Mouse (Mus musculus): ENCODE results near the gene Rnf114. TPM values are rescaled to one million over a fixed set of nuclear protein-coding genes. Genes with fewer than 3 reads are reported as not detected.

Rnf114 gene
- polyA plus RNA-seq, 1 experiment from 2014 or later, result 55.9 TPM

DNA sequence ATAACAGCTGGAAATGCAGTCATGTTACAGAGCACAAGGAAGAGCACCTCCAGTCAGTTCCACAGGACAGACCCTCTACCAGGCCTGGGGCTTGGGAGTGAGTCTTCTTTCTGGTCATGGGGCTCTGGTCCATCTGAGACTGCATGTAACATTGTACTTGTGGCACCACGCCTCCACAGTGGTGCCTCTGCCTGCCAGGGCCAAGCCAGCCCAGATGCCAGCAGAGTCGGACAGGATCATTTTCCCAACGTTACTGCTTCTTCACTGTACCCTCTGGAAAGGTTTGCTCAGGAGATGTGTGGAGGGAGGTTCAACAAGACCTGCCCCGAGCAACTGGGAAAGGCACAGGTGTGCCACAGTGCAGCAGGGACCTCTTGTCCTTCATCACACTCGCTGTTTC is 23.2 kb downstream of the Rnf114 start:
- H3K9me3 ChIP-seq (ENCODE audit: control insufficient read depth, low read length), result no peaks in the 10 kb centered on the region
- H3K9ac ChIP-seq (ENCODE audit: low read depth, low read length), result no peak overlapping the region
- H3K4me3 ChIP-seq (ENCODE audit: low read depth, low read length), result no peak overlapping the region

DNA sequence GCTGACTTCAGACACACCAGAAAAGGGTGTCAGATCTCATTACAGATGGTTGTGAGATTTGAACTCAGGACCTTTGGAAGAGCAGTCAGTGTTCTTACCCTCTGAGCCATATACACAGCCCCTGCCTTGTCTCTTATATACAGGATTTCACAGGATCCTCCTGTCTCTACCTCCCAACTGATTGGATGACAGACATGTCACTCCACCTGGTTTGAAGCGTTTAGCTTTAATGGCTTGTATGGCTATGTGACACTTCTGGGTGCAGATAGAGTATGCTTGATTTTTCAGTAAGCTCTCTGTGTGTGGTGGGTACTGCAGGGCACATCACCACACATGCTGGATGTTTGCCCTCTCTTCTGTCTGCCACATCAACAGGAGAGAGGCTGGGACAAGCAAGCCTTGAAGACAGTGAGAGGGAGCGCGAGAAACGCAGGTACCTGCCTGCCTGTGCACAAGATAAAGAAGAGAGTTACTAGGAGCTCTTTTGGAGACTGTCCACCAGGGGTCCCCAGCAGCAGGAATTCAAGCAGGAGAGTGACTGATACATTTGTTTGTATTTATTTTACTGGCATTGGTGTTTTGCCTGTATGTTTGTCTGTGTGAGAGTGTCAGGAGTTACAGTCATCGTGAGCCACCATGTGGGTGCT is 27.3 kb downstream of the Rnf114 start:
- no peak overlapping the region for H3K9ac ChIP-seq (ENCODE audit: low read depth, low read length)

More for the DNA sequence above, 23.2 kb downstream of the Rnf114 start:
- WGBS, result 86% methylated on average over 5 of the region's 5 CpGs
- Histone ChIP-seq H3K27ac (ENCODE audit: low read depth, low read length) (no peak overlapping the region), H3K36me3 (ENCODE audit: control insufficient read depth, insufficient read depth, low read length) (peaks cover 42% of the 10 kb centered on the region), H3K4me2 (no peak overlapping the region), H3K4me1 (replicated peaks; ENCODE audit: control insufficient read depth, insufficient read depth, low read length) (no peaks in the 10 kb centered on the region; the same call in 1 of the 2 replicates), H3K27me3 (replicated peaks; ENCODE audit: control insufficient read depth, insufficient read depth, low read length) (no peaks in the 10 kb centered on the region)
- no peak for DNase-seq (ENCODE audit: low spot score)
- ATAC-seq (replicated peaks; ENCODE audit: low FRiP score), result no peak

DNA sequence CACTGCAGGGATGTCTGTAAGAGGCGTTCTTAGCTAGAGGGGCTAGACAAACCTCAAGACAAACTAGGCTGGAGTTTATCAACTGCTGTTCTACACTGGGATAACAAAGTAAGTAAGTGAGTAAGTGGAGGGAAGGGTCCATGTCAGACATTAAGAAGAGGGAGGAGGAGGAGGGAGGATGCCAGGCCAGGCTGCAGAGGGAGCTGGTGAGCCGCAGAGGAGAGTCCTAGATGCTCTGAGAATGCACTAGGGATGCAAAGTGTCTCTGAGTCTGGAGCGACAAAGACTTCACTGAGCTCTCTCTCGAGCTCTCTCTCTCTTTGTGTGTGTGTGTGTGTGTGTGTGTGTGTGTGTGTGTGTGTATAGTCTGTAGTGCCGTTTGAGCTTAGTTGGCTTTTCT is 35.8 kb downstream of the Rnf114 start:
- H3K9me3 ChIP-seq (ENCODE audit: control insufficient read depth, low read length), result no peaks in the 10 kb centered on the region
- H3K4me1 ChIP-seq (replicated peaks; ENCODE audit: control insufficient read depth, insufficient read depth, low read length), result no peaks in the 10 kb centered on the region
- ATAC-seq (replicated peaks; ENCODE audit: low FRiP score) (no peak; the same call in 1 of the 2 replicates), DNase-seq (ENCODE audit: low spot score) (no peak)
- H3K4me2 ChIP-seq, result no peak overlapping the region
- no peak overlapping the region for H3K27ac ChIP-seq (ENCODE audit: low read depth, low read length)
- no peaks in the 10 kb centered on the region for H3K36me3 ChIP-seq (ENCODE audit: control insufficient read depth, insufficient read depth, low read length)
- 18% methylated on average over 5 of the region's 5 CpGs for WGBS
- no peak overlapping the region for H3K9ac ChIP-seq (ENCODE audit: low read depth, low read length)
- no peaks in the 10 kb centered on the region; the same call in 1 of the 2 replicates for H3K27me3 ChIP-seq (replicated peaks; ENCODE audit: control insufficient read depth, insufficient read depth, low read length)
- no peak overlapping the region for H3K4me3 ChIP-seq (ENCODE audit: low read depth, low read length)

More for the DNA sequence above, 27.3 kb downstream of the Rnf114 start:
- Histone ChIP-seq H3K9me3 (ENCODE audit: control insufficient read depth, low read length) (no peaks in the 10 kb centered on the region), H3K4me3 (ENCODE audit: low read depth, low read length) (no peak overlapping the region), H3K4me1 (replicated peaks; ENCODE audit: control insufficient read depth, insufficient read depth, low read length) (no peaks in the 10 kb centered on the region), H3K4me2 (no peak overlapping the region), H3K27me3 (replicated peaks; ENCODE audit: control insufficient read depth, insufficient read depth, low read length) (no peaks in the 10 kb centered on the region), H3K36me3 (ENCODE audit: control insufficient read depth, insufficient read depth, low read length) (peaks cover 19% of the 10 kb centered on the region), H3K27ac (ENCODE audit: low read depth, low read length) (no peak overlapping the region)
- no peak for ATAC-seq (replicated peaks; ENCODE audit: low FRiP score)
- WGBS, result 70% methylated on average over 5 of the region's 5 CpGs
- DNase-seq (ENCODE audit: low spot score), result no peak

DNA sequence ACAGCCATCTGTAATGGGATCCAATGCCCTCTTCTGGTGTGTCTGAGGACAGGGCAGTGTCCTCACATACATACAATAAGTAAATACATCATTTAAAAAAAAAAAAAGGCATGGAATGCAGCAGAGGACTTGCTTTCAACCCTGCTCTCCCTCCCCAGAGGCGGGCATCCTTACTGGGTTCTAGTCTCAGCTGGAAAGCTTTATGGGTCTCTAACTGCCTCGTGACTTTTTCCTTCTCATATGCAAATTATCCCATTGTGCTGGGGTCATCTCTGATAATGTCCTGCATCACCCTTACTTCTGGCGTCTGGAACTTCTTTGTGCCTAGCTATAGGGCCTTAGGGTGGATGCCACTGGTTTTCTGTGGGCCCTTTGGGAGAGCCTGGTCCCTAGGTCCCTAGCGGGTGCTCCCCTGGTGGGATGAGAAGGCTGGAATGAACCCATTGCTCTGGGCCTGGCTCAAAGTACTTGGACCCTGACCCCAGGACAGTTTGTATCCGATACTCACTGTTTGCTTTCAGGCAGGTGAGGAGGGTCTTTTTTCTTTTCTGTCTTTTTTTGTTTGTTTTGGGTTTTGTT is 37.6 kb downstream of the Rnf114 start:
- DNase-seq (ENCODE audit: low spot score) (no peak), ATAC-seq (replicated peaks; ENCODE audit: low FRiP score) (no peak)
- H3K9me3 ChIP-seq (ENCODE audit: control insufficient read depth, low read length), result no peaks in the 10 kb centered on the region
- H3K9ac ChIP-seq (ENCODE audit: low read depth, low read length), result no peak overlapping the region
- no peak overlapping the region for H3K4me2 ChIP-seq
- H3K4me3 ChIP-seq (ENCODE audit: low read depth, low read length), result no peak overlapping the region
- H3K36me3 ChIP-seq (ENCODE audit: control insufficient read depth, insufficient read depth, low read length), result no peaks in the 10 kb centered on the region
- H3K4me1 ChIP-seq (replicated peaks; ENCODE audit: control insufficient read depth, insufficient read depth, low read length), result no peaks in the 10 kb centered on the region
- H3K27ac ChIP-seq (ENCODE audit: low read depth, low read length), result no peak overlapping the region
- no peaks in the 10 kb centered on the region; the same call in 1 of the 2 replicates for H3K27me3 ChIP-seq (replicated peaks; ENCODE audit: control insufficient read depth, insufficient read depth, low read length)
- 53% methylated on average over 5 of the region's 5 CpGs for WGBS

DNA sequence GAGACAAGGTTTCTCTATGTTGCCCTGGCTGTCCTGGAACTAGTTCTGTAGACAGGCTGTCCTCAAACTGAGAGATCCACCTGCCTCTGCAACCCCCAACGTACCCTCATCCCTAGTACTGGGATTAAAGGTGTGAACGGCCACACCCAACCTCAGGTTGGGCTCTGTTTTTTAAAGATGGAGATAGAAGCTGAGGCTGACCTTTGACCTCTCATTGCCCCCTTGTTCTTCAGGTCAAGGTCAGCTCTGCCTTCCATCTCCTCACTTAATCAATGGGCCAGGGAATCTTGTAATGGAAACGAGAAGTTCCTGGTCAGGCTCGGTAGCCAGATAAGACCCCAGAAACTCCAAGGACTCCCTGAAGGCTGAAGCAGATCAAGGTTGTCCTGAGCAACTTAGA is 38.1 kb downstream of the Rnf114 start:
- Histone ChIP-seq H3K27ac (ENCODE audit: low read depth, low read length) (no peak overlapping the region), H3K4me1 (replicated peaks; ENCODE audit: control insufficient read depth, insufficient read depth, low read length) (no peaks in the 10 kb centered on the region), H3K4me3 (ENCODE audit: low read depth, low read length) (no peak overlapping the region), H3K9me3 (ENCODE audit: control insufficient read depth, low read length) (no peaks in the 10 kb centered on the region), H3K4me2 (no peak overlapping the region), H3K9ac (ENCODE audit: low read depth, low read length) (no peak overlapping the region), H3K27me3 (replicated peaks; ENCODE audit: control insufficient read depth, insufficient read depth, low read length) (no peaks in the 10 kb centered on the region; the same call in 1 of the 2 replicates), H3K36me3 (ENCODE audit: control insufficient read depth, insufficient read depth, low read length) (no peaks in the 10 kb centered on the region)
- DNase-seq (ENCODE audit: low spot score), result no peak
- WGBS, result 60% methylated on average over 4 of the region's 4 CpGs
- ATAC-seq (replicated peaks; ENCODE audit: low FRiP score), result no peak

DNA sequence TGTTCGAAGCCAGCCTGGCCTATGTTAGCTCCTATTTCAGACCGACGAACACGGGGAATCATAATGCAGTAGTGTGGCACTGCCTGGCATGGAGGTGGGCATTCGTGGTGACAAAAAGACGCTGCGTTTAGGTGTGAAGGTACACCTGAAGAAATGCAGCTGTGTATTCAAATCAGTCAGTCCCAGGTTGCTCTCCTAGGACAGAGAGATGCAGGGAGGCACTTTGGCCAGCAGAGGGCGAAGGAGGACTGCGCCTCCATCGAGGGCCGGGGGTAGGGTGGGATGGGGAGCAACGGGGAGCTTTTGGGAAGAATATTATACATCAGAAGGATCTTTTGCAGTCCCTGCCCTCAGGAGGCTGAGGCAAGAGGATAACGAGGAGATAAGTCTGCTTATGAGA is 39.7 kb downstream of the Rnf114 start:
- H3K4me1 ChIP-seq (replicated peaks; ENCODE audit: control insufficient read depth, insufficient read depth, low read length), result 0 out of 2 replicates have a peak, but pooled peaks cover under 1% of the 10 kb centered on the region
- H3K36me3 ChIP-seq (ENCODE audit: control insufficient read depth, insufficient read depth, low read length), result no peaks in the 10 kb centered on the region
- H3K9ac ChIP-seq (ENCODE audit: low read depth, low read length), result no peak overlapping the region
- no peak overlapping the region for H3K4me3 ChIP-seq (ENCODE audit: low read depth, low read length)
- no peak overlapping the region for H3K4me2 ChIP-seq
- ATAC-seq (replicated peaks; ENCODE audit: low FRiP score) (no peak), DNase-seq (ENCODE audit: low spot score) (no peak)
- 20% methylated on average over 13 of the region's 13 CpGs for WGBS
- no peaks in the 10 kb centered on the region for H3K9me3 ChIP-seq (ENCODE audit: control insufficient read depth, low read length)
- no peak overlapping the region for H3K27ac ChIP-seq (ENCODE audit: low read depth, low read length)
- peaks cover 14% of the 10 kb centered on the region for H3K27me3 ChIP-seq (replicated peaks; ENCODE audit: control insufficient read depth, insufficient read depth, low read length)

DNA sequence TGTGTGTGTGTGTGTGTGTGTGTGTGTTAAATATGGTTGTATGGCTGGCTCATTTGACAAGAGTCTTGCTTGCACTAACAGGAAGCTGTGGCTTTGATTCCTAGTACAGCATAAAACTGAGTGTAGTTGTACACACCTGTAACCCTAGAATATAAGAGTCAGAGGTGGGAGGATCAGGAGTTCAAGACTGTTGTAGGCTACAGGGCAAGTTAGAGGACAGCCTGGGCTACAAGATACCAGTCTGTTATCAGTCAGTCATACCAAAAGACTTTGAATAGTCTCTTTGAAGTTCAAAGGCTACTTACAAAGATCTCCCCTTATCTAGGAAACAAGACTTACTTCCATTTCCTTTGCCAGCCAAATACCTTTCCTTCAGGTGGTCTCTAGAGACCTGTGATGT is 41.4 kb downstream of the Rnf114 start:
- H3K27me3 ChIP-seq (replicated peaks; ENCODE audit: control insufficient read depth, insufficient read depth, low read length), result peaks cover 30% of the 10 kb centered on the region
- H3K9ac ChIP-seq (ENCODE audit: low read depth, low read length), result no peak overlapping the region
- H3K4me3 ChIP-seq (ENCODE audit: low read depth, low read length), result no peak overlapping the region
- ATAC-seq (replicated peaks; ENCODE audit: low FRiP score) (no peak), DNase-seq (ENCODE audit: low spot score) (no peak)
- H3K4me1 ChIP-seq (replicated peaks; ENCODE audit: control insufficient read depth, insufficient read depth, low read length), result peaks cover 9% of the 10 kb centered on the region
- H3K9me3 ChIP-seq (ENCODE audit: control insufficient read depth, low read length), result no peaks in the 10 kb centered on the region
- H3K36me3 ChIP-seq (ENCODE audit: control insufficient read depth, insufficient read depth, low read length), result no peaks in the 10 kb centered on the region
- H3K27ac ChIP-seq (ENCODE audit: low read depth, low read length), result no peak overlapping the region
- no peak overlapping the region for H3K4me2 ChIP-seq

DNA sequence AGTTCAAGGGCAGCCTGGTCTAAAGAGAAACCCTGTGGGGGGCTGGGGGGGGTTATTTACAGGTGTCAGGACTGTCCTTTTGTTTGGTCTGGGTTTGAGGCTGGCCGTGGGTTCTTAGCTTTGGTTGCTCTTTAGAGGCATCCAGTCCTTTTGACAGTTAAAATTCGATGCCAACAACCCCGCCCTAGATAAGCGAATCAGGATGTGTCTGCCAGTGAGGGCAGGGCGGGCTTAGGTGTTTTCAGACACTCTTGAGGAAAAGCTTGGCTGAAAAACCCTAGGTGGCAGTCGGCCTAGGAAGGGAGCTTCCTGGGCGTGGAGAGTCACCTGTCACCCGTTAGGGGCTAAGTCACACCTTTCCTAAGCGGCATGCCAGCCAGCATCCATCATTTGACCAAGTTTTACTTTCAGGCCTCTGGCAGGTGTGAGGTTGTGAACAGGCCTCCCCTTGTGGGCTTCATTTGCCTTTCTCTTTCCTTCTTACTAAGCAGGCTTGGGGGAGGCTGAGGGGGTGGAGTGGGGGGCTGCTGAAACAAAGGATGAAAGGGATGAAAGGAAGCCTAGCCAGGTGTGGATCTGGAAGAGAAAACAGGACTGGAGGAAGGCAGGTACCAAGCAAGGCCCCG is 44.0 kb downstream of the Rnf114 start:
- Histone ChIP-seq H3K27ac (ENCODE audit: low read depth, low read length) (no peak overlapping the region), H3K36me3 (ENCODE audit: control insufficient read depth, insufficient read depth, low read length) (no peaks in the 10 kb centered on the region), H3K4me3 (ENCODE audit: low read depth, low read length) (no peak overlapping the region), H3K4me1 (replicated peaks; ENCODE audit: control insufficient read depth, insufficient read depth, low read length) (peaks cover 18% of the 10 kb centered on the region), H3K27me3 (replicated peaks; ENCODE audit: control insufficient read depth, insufficient read depth, low read length) (peaks cover 45% of the 10 kb centered on the region), H3K4me2 (no peak overlapping the region), H3K9ac (ENCODE audit: low read depth, low read length) (no peak overlapping the region), H3K9me3 (ENCODE audit: control insufficient read depth, low read length) (no peaks in the 10 kb centered on the region)
- 27% methylated on average over 10 of the region's 10 CpGs for WGBS
- ATAC-seq (replicated peaks; ENCODE audit: low FRiP score) (no peak), DNase-seq (ENCODE audit: low spot score) (no peak)

Data from liver, embryonic 11.5 days (tissue).